In the genomic region with DNA sequence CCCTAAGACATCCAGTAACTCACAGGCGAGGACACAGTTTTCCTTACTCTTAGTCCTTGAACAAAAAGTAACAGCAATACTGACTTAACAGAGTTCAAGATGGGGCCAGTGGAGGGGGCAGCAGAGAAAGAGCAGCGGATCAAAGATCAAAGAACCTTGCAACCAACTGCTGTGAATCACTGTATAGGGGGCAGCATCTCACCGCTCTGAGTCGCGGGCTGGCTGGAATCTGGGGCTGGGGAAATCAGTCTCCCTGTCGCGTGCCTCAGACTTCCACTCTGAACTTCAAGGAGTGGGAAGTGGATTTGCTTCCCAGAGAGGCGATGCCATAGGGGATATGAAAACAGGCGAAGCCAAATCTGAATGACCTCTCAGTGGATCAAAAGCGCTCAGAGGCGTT, we compare ENCODE assay signal across 8 mouse cellular contexts. TPM values are rescaled to one million over a fixed set of nuclear protein-coding genes. Genes with fewer than 3 reads are reported as not detected.
DNase-seq lines count a peak whose midpoint lies in the region; ATAC-seq and TF ChIP-seq lines count a peak whose summit lies in the region.

No protein-coding gene starts in this region.

- H3K27me3 ChIP-seq in heart, embryonic 10.5 days (ENCODE audit: insufficient read depth, poor library complexity, severe bottlenecking), result no peaks in the 10 kb centered on the region
- peaks cover 11% of the 10 kb centered on the region for H3K27me3 ChIP-seq in forebrain, postnatal 0 days (ENCODE audit: insufficient read depth, low read length)
- peaks cover 55% of the 10 kb centered on the region for H3K27me3 ChIP-seq in limb, embryonic 12.5 days
- no peaks in the 10 kb centered on the region for H3K27me3 ChIP-seq in midbrain, postnatal 0 days (ENCODE audit: insufficient read depth, low read length)

- no peak overlapping the region for H3K9ac ChIP-seq in forebrain, postnatal 0 days
- no peak overlapping the region for H3K9ac ChIP-seq in limb, embryonic 12.5 days (replicated peaks)
- no peak overlapping the region for H3K9ac ChIP-seq in midbrain, postnatal 0 days (replicated peaks; ENCODE audit: low read length, poor library complexity, severe bottlenecking)

- peaks cover 34% of the 10 kb centered on the region for H3K4me1 ChIP-seq in heart, embryonic 10.5 days
- H3K4me1 ChIP-seq in forebrain, postnatal 0 days (ENCODE audit: insufficient read depth), result peaks cover 4% of the 10 kb centered on the region; the same call in 1 of the 2 replicates
- H3K4me1 ChIP-seq in limb, embryonic 12.5 days (replicated peaks), result peaks cover 27% of the 10 kb centered on the region
- H3K4me1 ChIP-seq in midbrain, postnatal 0 days (ENCODE audit: insufficient read depth, low read length), result 0 out of 2 replicates have a peak, but pooled peaks cover 5% of the 10 kb centered on the region

- ATAC-seq in forebrain, postnatal 0 days, result no peak
- no peak for ATAC-seq in limb, embryonic 12.5 days (ENCODE audit: insufficient number of reproducible peaks, insufficient read depth, low FRiP score, low TSS enrichment, low read depth)
- no peak for ATAC-seq in midbrain, postnatal 0 days (ENCODE audit: low FRiP score)

- H3K9me3 ChIP-seq in heart, embryonic 10.5 days, result no peaks in the 10 kb centered on the region
- H3K9me3 ChIP-seq in forebrain, postnatal 0 days (ENCODE audit: low read length), result no peaks in the 10 kb centered on the region
- no peaks in the 10 kb centered on the region for H3K9me3 ChIP-seq in limb, embryonic 12.5 days
- H3K9me3 ChIP-seq in midbrain, postnatal 0 days (ENCODE audit: low read length), result no peaks in the 10 kb centered on the region

- peak; percentile 83 for DNase-seq in heart, embryonic 10.5 days (ENCODE audit: low spot score)
- DNase-seq in heart, adult 8-10 months (ENCODE audit: low spot score), result no peak
- DNase-seq in adrenal gland, adult 8-10 months, result peak; percentile 11
- DNase-seq in forebrain, postnatal 0 days, result no peak
- peak; percentile 22 for DNase-seq in midbrain, postnatal 0 days (ENCODE audit: low spot score)
- DNase-seq in yolk sac, embryonic 10.5 days (ENCODE audit: low spot score), result peak; percentile 69
- no peak for DNase-seq in layer of hippocampus, adult 8-10 months (ENCODE audit: low spot score in 2 of 2)

- H3K4me2 ChIP-seq in forebrain, postnatal 0 days (ENCODE audit: low read depth), result peak overlapping the region; percentile 13; the same call in 1 of the 2 replicates
- H3K4me2 ChIP-seq in limb, embryonic 12.5 days, result peak overlapping the region; percentile 95
- H3K4me2 ChIP-seq in midbrain, postnatal 0 days (ENCODE audit: low read depth, low read length, poor library complexity, severe bottlenecking), result peak overlapping the region; percentile 65

- WGBS in heart, embryonic 10.5 days, result 2% methylated on average over 11 of the region's 11 CpGs
- WGBS in forebrain, postnatal 0 days, result 4% methylated on average over 11 of the region's 11 CpGs
- under 1% methylated on average over 11 of the region's 11 CpGs for WGBS in limb, embryonic 12.5 days
- WGBS in midbrain, postnatal 0 days, result under 1% methylated on average over 11 of the region's 11 CpGs

- H3K27ac ChIP-seq in heart, embryonic 10.5 days, result 0 out of 2 replicates have a peak overlapping the region, but pooled peaks have one; percentile 97
- no peak overlapping the region for H3K27ac ChIP-seq in forebrain, postnatal 0 days (ENCODE audit: low read depth, low read length)
- H3K27ac ChIP-seq in limb, embryonic 12.5 days, result no peak overlapping the region
- no peak overlapping the region for H3K27ac ChIP-seq in midbrain, postnatal 0 days (ENCODE audit: low read depth, low read length)

- TF ChIP-seq CTCF in forebrain, postnatal 0 days (IDR thresholded peaks at IDR 0.05; ENCODE audit: low read depth), result peak; percentile 48
- peak; percentile 66 for TF ChIP-seq CTCF in midbrain, postnatal 0 days (IDR thresholded peaks at IDR 0.05)

- H3K36me3 ChIP-seq in heart, embryonic 10.5 days, result no peaks in the 10 kb centered on the region
- no peaks in the 10 kb centered on the region for H3K36me3 ChIP-seq in forebrain, postnatal 0 days (ENCODE audit: insufficient read depth)
- no peaks in the 10 kb centered on the region for H3K36me3 ChIP-seq in limb, embryonic 12.5 days
- H3K36me3 ChIP-seq in midbrain, postnatal 0 days (ENCODE audit: insufficient read depth, low read length), result no peaks in the 10 kb centered on the region

- H3K4me3 ChIP-seq in heart, embryonic 10.5 days, result peak overlapping the region; percentile 95
- 0 out of 2 replicates have a peak overlapping the region, but pooled peaks have one; percentile 7 for H3K4me3 ChIP-seq in forebrain, postnatal 0 days (ENCODE audit: low read depth, low read length)
- no peak overlapping the region; the same call in 1 of the 2 replicates for H3K4me3 ChIP-seq in limb, embryonic 12.5 days (replicated peaks)
- H3K4me3 ChIP-seq in midbrain, postnatal 0 days (ENCODE audit: low read depth, low read length), result no peak overlapping the region

RNA-seq across cellular contexts. Expression of a gene that starts 1.8 kb away (rescaled TPM):
- 6.3 and 7.7 TPM in 2 replicates for polyA plus RNA-seq in heart, embryonic 10.5 days (2016; fragmentation: Nextera tagmentation; extraction: Ambion mirVana)
- total RNA-seq in heart, adult 8-10 months (2022), result 10 to 100 TPM; 20.2 to 23.1 (median 21.5) TPM
- 10 to 100 TPM; 18.2 to 21.0 (median 20.2) TPM for total RNA-seq in adrenal gland, adult 8-10 months (2022)
- total RNA-seq in forebrain, postnatal 0 days (2014; rRNA removed), result 2.7 and 3.2 TPM in 2 replicates
- 1.3 and 1.8 TPM in 2 replicates for polyA plus RNA-seq in forebrain, postnatal 0 days (2015; fragmentation: Nextera tagmentation; extraction: Ambion mirVana)
- 0.56 and 0.73 TPM in 2 replicates for polyA plus RNA-seq in limb, embryonic 12.5 days (2016; fragmentation: Nextera tagmentation; extraction: Ambion mirVana)
- total RNA-seq in midbrain, postnatal 0 days (2014; rRNA removed), result 1.9 and 3.0 TPM in 2 replicates
- 0.80 and 0.86 TPM in 2 replicates for polyA plus RNA-seq in midbrain, postnatal 0 days (2015; fragmentation: Nextera tagmentation; extraction: Ambion mirVana)
- total RNA-seq in layer of hippocampus, adult 8-10 months (2022), result 10 to 100 TPM; 51.7 to 64.3 (median 57.6) TPM

Comparison
In these comparisons a context has a peak if more than half of its experiments do, and no peak if none do; other contexts are left out.
1. DNase-seq: peak in heart, embryonic 10.5 days (single experiment), adrenal gland, adult 8-10 months (single experiment), midbrain, postnatal 0 days (single experiment) and yolk sac, embryonic 10.5 days (single experiment); none in heart, adult 8-10 months (single experiment), forebrain, postnatal 0 days (single experiment) and layer of hippocampus, adult 8-10 months (0 of 2).
2. H3K4me3 ChIP-seq: peak in heart, embryonic 10.5 days (single experiment) and forebrain, postnatal 0 days (single experiment); none in limb, embryonic 12.5 days (single experiment) and midbrain, postnatal 0 days (single experiment).
3. H3K4me2 ChIP-seq: peak in every context shown above with its lines; median percentile 95 in limb, embryonic 12.5 days; 65 in midbrain, postnatal 0 days; 13 in forebrain, postnatal 0 days.